Mouse (Mus musculus) kidney, embryonic 16.5 days (tissue): ENCODE data around the gene Cd4. TPM values are rescaled to one million over a fixed set of nuclear protein-coding genes. Genes with fewer than 3 reads are reported as not detected.

ENCODE experiments used
- ATAC-seq: fragments of 200-750 bp; cut with Nextera tagmentation; 2 replicates; pipeline ENCODE4 v1.8.0; 2017; ENCODE audit warnings: moderate TSS enrichment; ENCODE audit not compliant: low FRiP score, low TSS enrichment
- H3K27ac ChIP-seq: fragments of 300-500 bp; sonication (generic); 2 replicates; pipeline ENCODE4 v1.5.1; 2014; ENCODE audit warnings: low read length
- H3K27me3 ChIP-seq: fragments of 300-500 bp; sonication (generic); 2 replicates; pipeline ENCODE4 v1.6.1; 2014; ENCODE audit warnings: low read length, control low read depth, mixed read lengths; ENCODE audit not compliant: insufficient read depth
- H3K36me3 ChIP-seq: fragments of 300-500 bp; sonication (generic); 2 replicates; pipeline ENCODE4 v1.6.1; 2014; ENCODE audit warnings: low read length, control low read depth, mixed read lengths; ENCODE audit not compliant: insufficient read depth
- H3K4me1 ChIP-seq: fragments of 300-500 bp; sonication (generic); 2 replicates; pipeline ENCODE4 v1.6.1; 2014; ENCODE audit warnings: low read length, control low read depth, mixed read lengths; ENCODE audit not compliant: insufficient read depth
- H3K4me2 ChIP-seq: fragments of 300-500 bp; sonication (generic); replicated peaks from 2 replicates; pipeline ENCODE4 v1.6.1; 2014; ENCODE audit warnings: low read depth, low read length
- H3K4me3 ChIP-seq: fragments of 300-500 bp; sonication (generic); 2 replicates; pipeline ENCODE4 v1.5.1; 2014; ENCODE audit warnings: mild to moderate bottlenecking, low read length
- H3K9ac ChIP-seq: fragments of 300-500 bp; sonication (generic); replicated peaks from 2 replicates; pipeline ENCODE4 v1.6.1; 2014; ENCODE audit warnings: low read length
- H3K9me3 ChIP-seq: fragments of 300-500 bp; sonication (generic); 2 replicates; pipeline ENCODE4 v1.6.1; 2016; ENCODE audit warnings: low read length, control low read depth
- WGBS: fragments of 180-500 bp; shearing (Covaris S2); extraction: QIAGEN DNeasy Blood & Tissue Kit; methylation state at CpG from one replicate; pipeline ENCODE4 v1.1.7; 2014; 5-methylcytosine and 5-hydroxymethylcytosine counted together
- polyA plus RNA-seq: library from polyadenylated mRNA; unstranded; fragments of >200 nt; fragmentation: Nextera tagmentation; extraction: Ambion mirVana; gene quantifications from 2 replicates; pipeline ENCODE4 v1.2.1, GENCODE M21; 2015

Gene Cd4
- polyA plus RNA-seq = 0.10 and 0.28 TPM in 2 replicates

GRCm38 (mm10) chr6:124887986-124888385, at the start of gene Cd4:
Gene Cd4, minus strand, starts transcription at chr6:124888221.
- Histone ChIP-seq H3K4me3 (no peak within 1 kb of the TSS), H3K4me1 (no peaks in the 10 kb centered on the region), H3K27me3 (no peaks in the 10 kb centered on the region), H3K9ac (no peak within 1 kb of the TSS), H3K9me3 (no peaks in the 10 kb centered on the region), H3K27ac (no peak within 1 kb of the TSS), H3K4me2 (no peak within 1 kb of the TSS), H3K36me3 (no peaks in the 10 kb centered on the region)
- no peak for ATAC-seq
- 82% methylated on average over 9 of the region's 9 CpGs for WGBS

GRCm38 (mm10) chr6:124937493-124937892, 49.5 kb upstream of the Cd4 start:
- Histone ChIP-seq H3K4me1 (peaks cover 6% of the 10 kb centered on the region), H3K27me3 (no peaks in the 10 kb centered on the region), H3K9me3 (no peaks in the 10 kb centered on the region), H3K4me2 (no peak overlapping the region), H3K36me3 (peaks cover 54% of the 10 kb centered on the region), H3K9ac (no peak overlapping the region), H3K27ac (no peak overlapping the region), H3K4me3 (no peak overlapping the region)
- WGBS = 87% methylated on average over 2 of the region's 2 CpGs
- ATAC-seq = no peak

GRCm38 (mm10) chr6:124936681-124937080, 48.7 kb upstream of the Cd4 start:
- Histone ChIP-seq H3K9ac (no peak overlapping the region), H3K4me3 (no peak overlapping the region), H3K27ac (no peak overlapping the region), H3K9me3 (no peaks in the 10 kb centered on the region), H3K36me3 (peaks cover 54% of the 10 kb centered on the region), H3K4me1 (peaks cover 11% of the 10 kb centered on the region), H3K27me3 (no peaks in the 10 kb centered on the region), H3K4me2 (no peak overlapping the region)
- ATAC-seq = no peak
- 59% methylated on average over 1 of the region's 1 CpGs for WGBS

GRCm38 (mm10) chr6:124934670-124935069, 46.6 kb upstream of the Cd4 start:
- H3K4me1 ChIP-seq = peaks cover 17% of the 10 kb centered on the region
- no peaks in the 10 kb centered on the region for H3K27me3 ChIP-seq
- H3K27ac ChIP-seq = no peak overlapping the region
- H3K4me3 ChIP-seq = no peak overlapping the region
- H3K9ac ChIP-seq = no peak overlapping the region
- H3K4me2 ChIP-seq = no peak overlapping the region
- no peaks in the 10 kb centered on the region for H3K9me3 ChIP-seq
- no peak for ATAC-seq
- WGBS = 88% methylated on average over 7 of the region's 7 CpGs
- peaks cover 54% of the 10 kb centered on the region for H3K36me3 ChIP-seq

- no peak for ATAC-seq
- no peaks in the 10 kb centered on the region for H3K27me3 ChIP-seq
- peaks cover 17% of the 10 kb centered on the region for H3K4me1 ChIP-seq
- H3K27ac ChIP-seq = no peak overlapping the region
- H3K4me2 ChIP-seq = peak overlapping the region; percentile 85; the same call in 1 of the 2 replicates
- no peak overlapping the region for H3K9ac ChIP-seq
- peaks cover 44% of the 10 kb centered on the region for H3K36me3 ChIP-seq
- peak overlapping the region; percentile 95 for H3K4me3 ChIP-seq
- H3K9me3 ChIP-seq = no peaks in the 10 kb centered on the region
- WGBS = 94% methylated on average over 3 of the region's 3 CpGs
These were observed 45.1 kb upstream of the Cd4 start for GRCm38 (mm10) chr6:124933127-124933526.

GRCm38 (mm10) chr6:124932314-124932695, 44.3 kb upstream of the Cd4 start:
- 29% methylated on average over 12 of the region's 12 CpGs for WGBS
- ATAC-seq = no peak
- Histone ChIP-seq H3K4me3 (peak overlapping the region; percentile 95), H3K9me3 (no peaks in the 10 kb centered on the region), H3K27me3 (no peaks in the 10 kb centered on the region), H3K9ac (peak overlapping the region; percentile 97), H3K27ac (peak overlapping the region; percentile 97), H3K4me1 (peaks cover 17% of the 10 kb centered on the region), H3K36me3 (peaks cover 38% of the 10 kb centered on the region), H3K4me2 (peak overlapping the region; percentile 85)

GRCm38 (mm10) chr6:124931525-124932313, 43.7 kb upstream of the Cd4 start:
- Histone ChIP-seq H3K4me3 (peak overlapping the region; percentile 95), H3K4me2 (peak overlapping the region; percentile 85), H3K9ac (peak overlapping the region; percentile 97), H3K36me3 (peaks cover 33% of the 10 kb centered on the region), H3K27ac (peak overlapping the region; percentile 97), H3K27me3 (no peaks in the 10 kb centered on the region), H3K4me1 (peaks cover 17% of the 10 kb centered on the region), H3K9me3 (no peaks in the 10 kb centered on the region)
- under 1% methylated on average over 46 of the region's 48 CpGs for WGBS
- peak; percentile 36 for ATAC-seq

- H3K4me2 ChIP-seq = peak within 1 kb of the TSS; percentile 85
- H3K27ac ChIP-seq = peak within 1 kb of the TSS; percentile 97
- H3K9ac ChIP-seq = peak within 1 kb of the TSS; percentile 97
- under 1% methylated on average over 38 of the region's 64 CpGs for WGBS
- peak within 1 kb of the TSS; percentile 95 for H3K4me3 ChIP-seq
- ATAC-seq = peak; percentile 96
- peaks cover 20% of the 10 kb centered on the region for H3K4me1 ChIP-seq
- H3K36me3 ChIP-seq = peaks cover 26% of the 10 kb centered on the region
- H3K9me3 ChIP-seq = no peaks in the 10 kb centered on the region
- no peaks in the 10 kb centered on the region for H3K27me3 ChIP-seq
These were observed 42.9 kb upstream of the Cd4 start, which contains the start of gene Mlf2 for GRCm38 (mm10) chr6:124930754-124931524. Gene Mlf2, plus strand, starts transcription at chr6:124931386.

- peaks cover 19% of the 10 kb centered on the region for H3K36me3 ChIP-seq
- H3K27ac ChIP-seq = peak overlapping the region; percentile 90
- ATAC-seq = no peak
- H3K9ac ChIP-seq = peak overlapping the region; percentile 29
- 14% methylated on average over 1 of the region's 1 CpGs for WGBS
- H3K4me1 ChIP-seq = peaks cover 27% of the 10 kb centered on the region
- H3K27me3 ChIP-seq = no peaks in the 10 kb centered on the region
- peak overlapping the region; percentile 85 for H3K4me2 ChIP-seq
- H3K9me3 ChIP-seq = no peaks in the 10 kb centered on the region
- H3K4me3 ChIP-seq = peak overlapping the region; percentile 95
These were observed 42.2 kb upstream of the Cd4 start for GRCm38 (mm10) chr6:124930231-124930630.
